Mouse (Mus musculus) olfactory bulb, adult 2 months (tissue): ENCODE data around the gene AC124502.3. TPM values are rescaled to one million over a fixed set of nuclear protein-coding genes. Genes with fewer than 3 reads are reported as not detected.

Experiments used
- H3K27ac ChIP-seq: fragments of 200-500 bp; 2 replicates; pipeline ENCODE4 v1.5.1; 2012; ENCODE audit warnings: low read depth, low read length; ENCODE audit not compliant: insufficient read depth
- H3K4me1 ChIP-seq: fragments of 200-500 bp; 2 replicates; pipeline ENCODE4 v1.6.1; 2012; ENCODE audit warnings: low read length; ENCODE audit not compliant: control insufficient read depth, insufficient read depth
- H3K4me3 ChIP-seq: fragments of 200-500 bp; 2 replicates; pipeline ENCODE4 v1.5.1; 2012; ENCODE audit warnings: mild to moderate bottlenecking, low read depth, low read length, moderate library complexity; ENCODE audit not compliant: insufficient read depth
- CTCF ChIP-seq: fragments of 200-500 bp; IDR thresholded peaks from 2 replicates; pipeline ENCODE4 v1.5.1; 2012; ENCODE audit warnings: low read depth, mild to moderate bottlenecking, low read length, moderate library complexity; ENCODE audit not compliant: insufficient read depth
- POLR2A ChIP-seq: fragments of 200-500 bp; IDR thresholded peaks from 2 replicates; pipeline ENCODE4 v1.6.1; 2012; ENCODE audit warnings: mild to moderate bottlenecking, low read depth, low read length, moderate library complexity; ENCODE audit not compliant: insufficient read depth
- WGBS: fragments of 180-500 bp; shearing (Covaris S2); methylation state at CpG from one replicate; pipeline ENCODE4 v1.1.7; 2018; 5-methylcytosine and 5-hydroxymethylcytosine counted together
- polyA plus RNA-seq: library from polyadenylated mRNA; stranded (reverse); fragments of >200 nt; gene quantifications from 2 replicates; pipeline ENCODE4 v1.2.4, GENCODE M21; 2012; ENCODE audit warnings: low replicate concordance; ENCODE audit not compliant: missing spikeins, insufficient read depth, insufficient read length

Gene AC124502.3
- polyA plus RNA-seq, 1 experiment = not detected

DNA sequence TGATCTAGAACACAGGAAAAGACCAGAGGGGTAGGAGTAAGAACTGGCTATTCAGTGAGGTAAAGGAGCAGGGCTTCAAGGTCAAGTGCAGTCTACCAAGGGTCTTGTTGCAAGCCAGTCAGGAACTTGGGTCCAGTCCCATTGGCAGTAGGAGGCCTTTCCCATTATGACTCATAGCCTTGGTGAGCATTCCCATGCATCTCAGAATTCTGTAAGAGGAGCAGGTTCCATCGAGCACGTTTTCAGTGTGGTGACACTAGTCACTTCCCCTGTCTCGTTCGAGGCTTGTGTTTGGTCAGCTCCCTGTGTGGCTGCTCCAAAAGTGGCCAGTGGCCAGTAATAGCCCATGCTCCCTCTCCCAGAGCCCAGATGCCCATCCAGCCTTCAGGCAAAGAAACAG is 6.8 kb downstream of the AC124502.3 start:
- 50% methylated on average over 4 of the region's 4 CpGs for WGBS
- no peak for TF ChIP-seq CTCF
- TF ChIP-seq POLR2A = no peak
- no peak overlapping the region for H3K27ac ChIP-seq

DNA sequence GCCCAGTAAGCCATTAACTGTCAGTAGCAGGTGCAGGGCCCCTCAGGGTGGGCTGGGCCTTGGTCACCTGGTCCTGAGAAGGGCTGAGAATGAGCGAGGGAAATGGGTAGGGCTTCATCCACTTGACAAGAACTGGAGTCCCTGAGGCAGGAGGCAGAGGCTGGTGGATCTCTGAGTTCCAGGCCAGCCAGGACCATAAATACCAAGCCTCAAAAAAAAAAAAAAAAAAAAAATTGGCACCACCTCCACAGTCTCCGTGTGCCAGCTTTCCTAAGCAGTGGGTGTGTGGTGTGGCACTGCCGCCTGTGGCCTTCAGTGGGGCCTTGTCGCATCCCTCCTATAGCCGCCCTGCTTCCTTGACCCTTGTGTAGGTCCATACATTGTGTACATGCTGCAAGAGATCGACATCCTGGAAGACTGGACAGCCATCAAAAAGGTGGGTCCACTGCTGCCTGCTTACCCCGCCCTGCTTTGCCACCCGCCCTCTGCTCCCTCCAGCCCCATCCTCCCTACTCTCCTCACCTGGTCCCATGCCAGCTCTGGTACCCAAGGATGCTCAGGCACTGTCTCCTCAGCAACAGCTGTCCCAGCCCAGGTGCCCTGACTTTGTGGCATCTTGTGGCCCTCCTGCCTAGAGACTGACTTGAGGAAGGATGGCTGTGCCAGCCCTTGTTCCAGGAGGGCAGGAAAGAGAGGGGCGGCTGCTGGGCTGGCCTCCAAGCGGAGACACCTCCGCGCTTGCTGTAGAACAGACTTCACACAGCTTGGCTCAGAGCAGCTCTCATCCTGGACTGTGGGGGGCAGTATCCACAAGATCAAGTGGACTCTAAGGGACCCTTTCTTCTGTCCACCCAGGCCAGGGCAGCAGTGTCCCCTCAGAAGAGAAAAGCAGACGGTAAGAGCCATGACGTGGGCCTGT is 9.7 kb downstream of the AC124502.3 start:
- peak overlapping the region; percentile 99 for H3K27ac ChIP-seq
- 61% methylated on average over 14 of the region's 14 CpGs for WGBS
- H3K4me1 ChIP-seq = peaks cover 44% of the 10 kb centered on the region
- no peak for TF ChIP-seq CTCF
- TF ChIP-seq POLR2A = no peak
- H3K4me3 ChIP-seq = no peak overlapping the region

More for the DNA sequence above, 6.8 kb downstream of the AC124502.3 start:
- Histone ChIP-seq H3K4me3 (no peak overlapping the region), H3K4me1 (peaks cover 31% of the 10 kb centered on the region)

DNA sequence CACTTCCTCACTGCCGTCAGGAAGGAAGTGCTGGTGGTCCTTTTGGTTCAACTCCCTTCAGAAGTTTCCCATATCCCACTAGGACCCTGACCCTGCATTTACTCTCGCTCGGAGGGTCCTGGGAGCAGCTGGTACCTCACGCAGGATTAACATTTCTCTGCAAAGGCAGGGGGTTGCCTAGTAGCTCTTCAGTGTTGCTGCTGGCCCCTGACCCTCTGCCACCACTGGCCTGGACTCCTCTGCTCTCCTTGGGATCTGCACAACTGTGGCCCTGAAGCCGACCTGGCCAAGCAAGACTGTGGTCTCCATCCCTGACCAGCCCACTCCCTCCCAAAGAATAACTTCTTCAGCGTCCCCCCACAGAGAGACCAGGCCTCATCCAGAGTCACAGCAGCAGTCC is 10.6 kb downstream of the AC124502.3 start:
- 79% methylated on average over 6 of the region's 6 CpGs for WGBS
- TF ChIP-seq CTCF (no peak), POLR2A (no peak)
- Histone ChIP-seq H3K4me1 (peaks cover 48% of the 10 kb centered on the region), H3K27ac (peak overlapping the region; percentile 99), H3K4me3 (no peak overlapping the region)

DNA sequence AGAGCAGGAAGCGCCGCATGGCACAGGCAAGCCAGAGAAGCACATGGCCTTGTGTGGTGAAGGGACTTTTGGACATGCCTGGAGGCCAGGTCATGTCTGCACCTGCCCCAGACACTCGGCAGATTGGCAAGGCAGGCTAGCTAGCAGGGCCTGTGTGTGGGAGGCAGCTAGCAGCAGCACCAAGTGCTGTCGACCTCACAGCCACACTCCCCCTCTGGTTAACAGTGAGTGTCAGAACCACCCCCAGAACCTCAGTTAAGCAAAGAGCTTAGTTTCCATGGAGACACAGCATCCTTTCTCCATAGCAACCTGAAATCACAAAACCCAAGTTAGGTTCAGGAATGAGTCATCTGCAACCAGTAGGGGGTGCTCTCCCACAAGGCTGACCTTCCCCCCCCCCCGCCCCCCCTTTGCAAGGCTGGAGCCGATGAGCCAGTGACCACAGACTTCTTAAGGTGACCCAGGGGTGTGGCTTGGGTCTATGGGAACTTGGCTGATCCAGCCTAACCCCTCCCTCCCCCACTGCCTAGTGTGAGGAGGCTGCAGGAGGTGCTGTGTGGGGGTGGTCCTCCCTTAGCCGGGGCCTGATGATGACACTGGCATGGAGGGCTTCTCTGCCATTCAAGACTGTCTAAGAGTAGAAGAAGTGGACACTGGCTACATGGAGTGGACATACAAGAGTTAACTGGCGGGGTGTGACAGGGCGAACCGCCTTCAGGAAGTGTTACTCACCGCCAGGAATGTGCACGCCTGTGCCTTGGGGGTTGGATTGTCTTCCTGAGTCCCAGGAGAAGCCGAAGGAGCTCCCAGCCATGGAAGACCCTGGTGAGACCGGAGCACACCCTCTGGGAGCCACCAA is 11.6 kb downstream of the AC124502.3 start, which contains the start of gene Rin1:
Rin1 (plus strand) TSS at position 435 of the 859 bp plus-strand sequence.
- peaks cover 48% of the 10 kb centered on the region for H3K4me1 ChIP-seq
- TF ChIP-seq POLR2A (0 out of 2 replicates have a peak, but pooled peaks have one; percentile 25), CTCF (no peak; the same call in 1 of the 2 replicates)
- H3K27ac ChIP-seq = peak within 1 kb of the TSS; percentile 99
- peak within 1 kb of the TSS; percentile 48 for H3K4me3 ChIP-seq
- WGBS = 5% methylated on average over 14 of the region's 14 CpGs

DNA sequence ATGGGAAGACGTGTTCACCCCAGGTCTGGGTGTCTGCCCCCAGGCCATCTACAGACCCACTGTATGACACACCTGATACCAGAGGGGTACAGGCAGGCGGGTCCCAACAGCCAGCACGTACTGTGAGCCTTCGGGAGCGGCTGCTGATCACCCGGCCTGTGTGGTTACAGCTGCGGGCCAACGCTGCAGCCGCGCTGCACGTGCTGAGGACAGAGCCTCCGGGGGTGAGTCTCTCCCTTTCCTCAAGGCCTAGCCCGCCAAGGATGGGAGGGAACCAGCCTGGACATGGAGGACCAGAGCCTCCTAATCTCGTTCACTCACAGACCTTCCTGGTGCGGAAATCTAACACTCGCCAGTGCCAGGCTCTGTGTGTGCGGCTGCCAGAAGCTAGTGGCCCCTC is 12.3 kb downstream of the AC124502.3 start:
- 13% methylated on average over 17 of the region's 17 CpGs for WGBS
- Histone ChIP-seq H3K4me1 (peaks cover 43% of the 10 kb centered on the region), H3K27ac (peak overlapping the region; percentile 99), H3K4me3 (peak overlapping the region; percentile 48)
- TF ChIP-seq POLR2A = no peak
- no peak for TF ChIP-seq CTCF

DNA sequence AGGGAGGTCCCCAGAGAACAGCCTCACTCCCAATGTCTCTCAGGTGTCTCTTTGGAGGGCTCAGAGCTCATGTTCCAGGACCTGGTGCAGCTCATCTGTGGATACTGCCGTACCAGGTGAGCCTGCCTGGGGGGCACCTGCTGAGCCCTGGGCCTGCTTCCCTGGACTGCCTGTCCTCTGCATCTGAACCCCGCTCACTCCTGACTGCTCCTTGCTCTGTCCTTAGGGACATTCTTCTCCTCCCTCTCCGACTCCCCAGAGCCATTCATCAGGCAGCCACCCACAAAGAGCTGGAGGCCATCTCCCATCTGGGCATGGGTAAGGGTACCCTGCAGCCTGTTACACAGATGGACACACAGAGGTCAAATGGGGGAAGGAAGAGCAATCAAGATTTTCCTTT is 12.8 kb downstream of the AC124502.3 start:
- peaks cover 43% of the 10 kb centered on the region for H3K4me1 ChIP-seq
- TF ChIP-seq POLR2A (no peak), CTCF (no peak)
- 34% methylated on average over 3 of the region's 3 CpGs for WGBS
- H3K27ac ChIP-seq = peak overlapping the region; percentile 99
- peak overlapping the region; percentile 48 for H3K4me3 ChIP-seq

DNA sequence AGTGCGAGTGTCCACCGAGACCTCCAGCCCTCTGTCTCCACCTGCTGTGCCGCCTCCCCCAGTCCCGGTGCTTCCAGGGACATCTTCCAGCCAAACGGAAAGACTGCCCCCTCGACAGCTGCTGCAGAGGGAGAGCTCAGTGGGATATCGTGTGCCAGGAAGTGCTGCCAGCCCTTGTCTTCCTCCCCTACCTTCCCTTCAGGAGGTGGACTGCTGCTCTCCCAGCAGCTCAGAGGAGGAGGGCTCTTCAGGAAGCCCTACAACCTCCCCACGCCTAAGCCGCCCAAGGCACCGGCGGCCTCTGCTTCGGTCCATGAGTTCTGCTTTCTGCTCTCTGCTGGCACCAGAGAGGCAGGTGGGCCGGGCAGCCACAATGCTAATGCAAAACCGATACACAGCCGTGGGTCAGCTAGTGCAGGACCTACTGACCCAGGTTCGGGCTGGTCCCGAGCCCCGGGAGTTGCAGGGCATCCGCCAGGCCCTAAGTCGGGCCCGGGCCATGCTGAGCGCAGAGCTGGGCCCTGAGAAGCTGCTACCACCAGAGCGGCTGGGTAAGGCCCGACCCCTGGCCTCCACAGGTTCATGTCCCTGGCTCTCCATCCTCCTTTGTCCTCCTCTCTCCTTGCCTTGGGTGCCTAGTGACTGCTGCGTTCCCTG is 13.6 kb downstream of the AC124502.3 start:
- TF ChIP-seq POLR2A (no peak), CTCF (no peak)
- peaks cover 43% of the 10 kb centered on the region for H3K4me1 ChIP-seq
- peak overlapping the region; percentile 48 for H3K4me3 ChIP-seq
- 40% methylated on average over 25 of the region's 25 CpGs for WGBS
- peak overlapping the region; percentile 54 for H3K27ac ChIP-seq

DNA sequence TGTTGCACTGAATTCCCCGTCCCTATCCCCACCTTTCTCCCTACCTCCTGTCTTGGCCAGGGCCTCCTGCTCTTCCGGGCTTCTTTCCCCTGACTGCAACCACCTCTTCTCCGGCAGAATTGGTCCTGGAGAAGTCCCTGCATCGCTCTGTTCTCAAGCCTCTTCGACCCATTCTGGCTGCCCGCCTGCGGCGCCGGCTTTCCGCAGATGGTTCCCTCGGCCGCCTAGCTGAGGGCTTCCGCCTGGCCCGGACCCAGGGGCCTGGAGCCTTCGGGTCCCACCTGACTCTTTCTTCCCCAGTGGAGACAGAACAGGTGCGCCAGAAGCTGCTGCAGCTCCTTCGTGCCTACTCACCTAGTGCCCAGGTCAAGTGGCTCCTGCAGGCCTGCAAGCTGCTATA is 14.2 kb downstream of the AC124502.3 start:
- Histone ChIP-seq H3K4me3 (peak overlapping the region; percentile 48), H3K4me1 (peaks cover 42% of the 10 kb centered on the region), H3K27ac (no peak overlapping the region)
- 77% methylated on average over 17 of the region's 17 CpGs for WGBS
- TF ChIP-seq CTCF = no peak
- TF ChIP-seq POLR2A = no peak
